Mouse (Mus musculus): Measurements from ENCODE around the gene Zfhx3. TPM values are rescaled to one million over a fixed set of nuclear protein-coding genes. Genes with fewer than 3 reads are reported as not detected.
A peak's percentile ranks its signal among the peaks of the same experiment; 100 is the strongest.

Zfhx3 gene
- polyA plus RNA-seq, 1 experiment from 2014 or later = 15.0 TPM

GRCm38 (mm10) chr8:108739517-108739916 is 797.1 kb downstream of the Zfhx3 start:
- no peaks in the 10 kb centered on the region for H3K36me3 ChIP-seq
- no peaks in the 10 kb centered on the region for H3K27me3 ChIP-seq
- no peak for ATAC-seq (ENCODE audit: borderline replicate concordance, extremely low read depth, low FRiP score, low TSS enrichment)
- no peak overlapping the region for H3K4me2 ChIP-seq
- peaks cover 54% of the 10 kb centered on the region for H3K4me1 ChIP-seq
- no peak overlapping the region for H3K27ac ChIP-seq
- no peak overlapping the region for H3K4me3 ChIP-seq
- no peak overlapping the region for H3K9ac ChIP-seq
- no peaks in the 10 kb centered on the region for H3K9me3 ChIP-seq
- WGBS = 84% methylated on average over 6 of the region's 6 CpGs

- Histone ChIP-seq H3K9ac (no peak overlapping the region), H3K4me3 (no peak overlapping the region), H3K4me2 (no peak overlapping the region), H3K9me3 (no peaks in the 10 kb centered on the region), H3K4me1 (peaks cover 47% of the 10 kb centered on the region), H3K27ac (no peak overlapping the region), H3K36me3 (no peaks in the 10 kb centered on the region), H3K27me3 (no peaks in the 10 kb centered on the region)
- 87% methylated on average over 13 of the region's 13 CpGs for WGBS
- no peak for ATAC-seq (ENCODE audit: borderline replicate concordance, extremely low read depth, low FRiP score, low TSS enrichment)
Measured at GRCm38 (mm10) chr8:108740443-108740842, 798.0 kb downstream of the Zfhx3 start.

- Histone ChIP-seq H3K4me3 (no peak overlapping the region), H3K27me3 (no peaks in the 10 kb centered on the region), H3K4me1 (peaks cover 43% of the 10 kb centered on the region), H3K27ac (no peak overlapping the region), H3K36me3 (no peaks in the 10 kb centered on the region), H3K9ac (no peak overlapping the region), H3K9me3 (no peaks in the 10 kb centered on the region), H3K4me2 (no peak overlapping the region)
- WGBS = 45% methylated on average over 4 of the region's 4 CpGs
- ATAC-seq (ENCODE audit: borderline replicate concordance, extremely low read depth, low FRiP score, low TSS enrichment) = no peak
Measured at GRCm38 (mm10) chr8:108741651-108742050, 799.2 kb downstream of the Zfhx3 start.

- Histone ChIP-seq H3K27me3 (no peaks in the 10 kb centered on the region), H3K4me1 (peaks cover 40% of the 10 kb centered on the region), H3K9me3 (no peaks in the 10 kb centered on the region), H3K27ac (no peak overlapping the region), H3K4me3 (no peak overlapping the region), H3K4me2 (no peak overlapping the region), H3K9ac (no peak overlapping the region), H3K36me3 (no peaks in the 10 kb centered on the region)
- whole genome bisulfite sequencing = 84% methylated on average over 10 of the region's 10 CpGs
- no peak for ATAC-seq (ENCODE audit: borderline replicate concordance, extremely low read depth, low FRiP score, low TSS enrichment)
Measured at GRCm38 (mm10) chr8:108742465-108742864, 800.0 kb downstream of the Zfhx3 start.

- no peak for ATAC-seq (ENCODE audit: borderline replicate concordance, extremely low read depth, low FRiP score, low TSS enrichment)
- Histone ChIP-seq H3K4me3 (no peak overlapping the region), H3K27me3 (no peaks in the 10 kb centered on the region), H3K27ac (no peak overlapping the region), H3K4me1 (peaks cover 40% of the 10 kb centered on the region), H3K36me3 (no peaks in the 10 kb centered on the region), H3K4me2 (no peak overlapping the region), H3K9ac (no peak overlapping the region), H3K9me3 (no peaks in the 10 kb centered on the region)
- WGBS = 50% methylated on average over 7 of the region's 7 CpGs
Measured at GRCm38 (mm10) chr8:108743238-108743637, 800.8 kb downstream of the Zfhx3 start.

- Histone ChIP-seq H3K27me3 (no peaks in the 10 kb centered on the region), H3K4me2 (no peak overlapping the region), H3K36me3 (no peaks in the 10 kb centered on the region), H3K4me3 (no peak overlapping the region), H3K27ac (no peak overlapping the region), H3K4me1 (peaks cover 49% of the 10 kb centered on the region), H3K9me3 (no peaks in the 10 kb centered on the region), H3K9ac (no peak overlapping the region)
- 87% methylated on average over 7 of the region's 7 CpGs for WGBS
- ATAC-seq (ENCODE audit: borderline replicate concordance, extremely low read depth, low FRiP score, low TSS enrichment) = no peak
Measured at GRCm38 (mm10) chr8:108745551-108745950, 803.1 kb downstream of the Zfhx3 start.

- peaks cover 39% of the 10 kb centered on the region for H3K4me1 ChIP-seq
- no peak overlapping the region for H3K27ac ChIP-seq
- no peak overlapping the region for H3K4me2 ChIP-seq
- H3K9ac ChIP-seq = no peak overlapping the region
- H3K27me3 ChIP-seq = no peaks in the 10 kb centered on the region
- 40% methylated on average over 11 of the region's 11 CpGs for WGBS
- no peaks in the 10 kb centered on the region for H3K9me3 ChIP-seq
- H3K4me3 ChIP-seq = no peak overlapping the region
- H3K36me3 ChIP-seq = no peaks in the 10 kb centered on the region
- ATAC-seq (ENCODE audit: borderline replicate concordance, extremely low read depth, low FRiP score, low TSS enrichment) = no peak
Measured at GRCm38 (mm10) chr8:108748095-108748494, 805.7 kb downstream of the Zfhx3 start.

- WGBS = 26% methylated on average over 6 of the region's 6 CpGs
- no peak overlapping the region for H3K4me3 ChIP-seq
- ATAC-seq (ENCODE audit: borderline replicate concordance, extremely low read depth, low FRiP score, low TSS enrichment) = peak; percentile 50; the same call in 1 of the 2 replicates
- H3K9me3 ChIP-seq = no peaks in the 10 kb centered on the region
- H3K27me3 ChIP-seq = no peaks in the 10 kb centered on the region
- peak overlapping the region; percentile 53 for H3K27ac ChIP-seq
- H3K9ac ChIP-seq = peak overlapping the region; percentile 10; the same call in 1 of the 2 replicates
- no peaks in the 10 kb centered on the region for H3K36me3 ChIP-seq
- H3K4me1 ChIP-seq = peaks cover 36% of the 10 kb centered on the region
- no peak overlapping the region for H3K4me2 ChIP-seq
Measured at GRCm38 (mm10) chr8:108748851-108749376, 806.5 kb downstream of the Zfhx3 start.

- Histone ChIP-seq H3K4me2 (no peak overlapping the region), H3K4me1 (peaks cover 35% of the 10 kb centered on the region), H3K27me3 (no peaks in the 10 kb centered on the region), H3K9me3 (no peaks in the 10 kb centered on the region), H3K4me3 (no peak overlapping the region), H3K36me3 (no peaks in the 10 kb centered on the region), H3K9ac (no peak overlapping the region), H3K27ac (no peak overlapping the region)
- WGBS = 88% methylated on average over 9 of the region's 9 CpGs
- ATAC-seq (ENCODE audit: borderline replicate concordance, extremely low read depth, low FRiP score, low TSS enrichment) = no peak
Measured at GRCm38 (mm10) chr8:108750806-108751205, 808.4 kb downstream of the Zfhx3 start.

GRCm38 (mm10) chr8:108754556-108754955 is 812.1 kb downstream of the Zfhx3 start:
- ATAC-seq (ENCODE audit: borderline replicate concordance, extremely low read depth, low FRiP score, low TSS enrichment) = no peak
- Histone ChIP-seq H3K9ac (no peak overlapping the region), H3K4me2 (no peak overlapping the region), H3K9me3 (no peaks in the 10 kb centered on the region), H3K4me1 (peaks cover 34% of the 10 kb centered on the region), H3K27ac (peak overlapping the region; percentile 49), H3K4me3 (no peak overlapping the region), H3K27me3 (no peaks in the 10 kb centered on the region), H3K36me3 (no peaks in the 10 kb centered on the region)
- 65% methylated on average over 6 of the region's 6 CpGs for WGBS

- WGBS = 59% methylated on average over 19 of the region's 19 CpGs
- no peak for ATAC-seq (ENCODE audit: borderline replicate concordance, extremely low read depth, low FRiP score, low TSS enrichment)
- H3K27me3 ChIP-seq = no peaks in the 10 kb centered on the region
- H3K4me3 ChIP-seq = no peak overlapping the region
- peak overlapping the region; percentile 72 for H3K27ac ChIP-seq
- H3K4me2 ChIP-seq = 0 out of 2 replicates have a peak overlapping the region, but pooled peaks have one; percentile 13
- no peaks in the 10 kb centered on the region for H3K36me3 ChIP-seq
- peaks cover 41% of the 10 kb centered on the region for H3K4me1 ChIP-seq
- no peaks in the 10 kb centered on the region for H3K9me3 ChIP-seq
- H3K9ac ChIP-seq = no peak overlapping the region
Measured at GRCm38 (mm10) chr8:108755400-108756325, 813.2 kb downstream of the Zfhx3 start.

Measured in lung, embryonic 15.5 days (tissue).